Mouse (Mus musculus) myocyte (in vitro differentiated cells): ENCODE data around the gene Hoxd8.

ENCODE experiments used
- E2F4 ChIP-seq: IDR thresholded peaks from one replicate; pipeline ENCODE4 v1.6.1; 2011; ENCODE audit warnings: mild to moderate bottlenecking, control low read depth, moderate library complexity; ENCODE audit not compliant: insufficient read depth
- MAX ChIP-seq: IDR thresholded peaks from one replicate; pipeline ENCODE4 v1.6.1; 2011; ENCODE audit warnings: low read depth, mild to moderate bottlenecking, control low read depth
- MYOD1 ChIP-seq, 3 experiments: IDR thresholded peaks; one replicate each; pipeline ENCODE4 v1.6.1; 2011; ENCODE audit warnings: control low read depth in 2 of 3, low read depth in 2 of 3, mild to moderate bottlenecking in 2 of 3, moderate library complexity in 1 of 3; ENCODE audit not compliant: insufficient read length in 2 of 3, control insufficient read depth in 1 of 3
- POLR2A ChIP-seq: IDR thresholded peaks from one replicate; pipeline ENCODE4 v1.6.1; 2011; ENCODE audit warnings: low read depth, mild to moderate bottlenecking, control low read depth, moderate library complexity; ENCODE audit not compliant: insufficient read length

DNA sequence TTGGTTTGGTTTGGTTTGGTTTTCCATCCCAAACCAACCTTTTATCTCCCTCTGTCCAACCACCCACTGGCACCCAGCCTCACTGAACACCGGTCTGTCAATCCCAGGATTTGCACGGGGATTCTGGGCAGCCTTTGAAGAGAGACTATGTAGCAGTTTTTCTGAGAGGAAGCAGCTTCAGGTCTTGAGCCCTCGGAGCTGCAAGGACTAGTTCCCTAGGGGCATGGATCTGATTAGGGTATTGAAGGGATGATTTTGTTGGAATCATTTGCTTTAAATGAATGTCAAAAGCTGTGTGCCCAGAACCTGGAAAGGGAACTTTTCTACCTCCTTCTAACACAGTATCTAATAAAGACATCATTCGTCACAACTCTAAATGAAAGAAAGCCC is 47.8 kb upstream of the Hoxd8 start:
- no peak for TF ChIP-seq MAX
- TF ChIP-seq E2F4: no peak
- no peak for TF ChIP-seq POLR2A
- TF ChIP-seq MYOD1 (IDR thresholded peaks at IDR 0.05; ENCODE audit: control insufficient read depth in 1 of 3, insufficient read length in 2 of 3, low read depth in 2 of 3): no peak
